11 mouse cellular contexts compared by ENCODE assay signal in the genomic region with DNA sequence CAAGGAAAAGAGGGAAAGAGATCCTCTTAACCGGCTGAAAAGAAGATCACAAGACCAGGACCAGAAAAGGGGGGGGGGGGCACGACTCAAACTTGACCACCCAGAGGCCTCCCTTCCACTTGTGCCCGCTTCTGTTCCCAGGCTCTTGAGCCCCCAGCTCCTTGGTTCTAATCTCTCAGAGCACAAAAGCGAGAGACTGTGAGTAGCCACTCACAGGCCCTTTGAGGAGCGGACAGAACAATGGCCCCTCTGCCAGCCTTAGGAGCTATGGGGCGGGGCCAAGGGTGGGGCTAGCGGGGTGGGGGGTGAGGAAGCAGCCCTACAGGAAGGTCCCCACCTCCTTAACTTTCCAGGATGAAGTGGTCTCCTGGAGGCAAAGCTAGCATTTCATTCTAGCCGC.
DNase-seq lines count a peak whose midpoint lies in the region; ATAC-seq and TF ChIP-seq lines count a peak whose summit lies in the region.
"Had no signal": no experiment of that assay in that cellular context is flagged by ENCODE, and none has a peak within 500 bp of the region (broad histone marks: within the 10 kb centered on the region; RNA-seq: fewer than 3 reads in every experiment).

No protein-coding gene starts in this region.

- no peak overlapping the region for H3K9ac ChIP-seq in hindbrain, embryonic 11.5 days (ENCODE audit: low read depth, low read length)
- H3K9ac ChIP-seq in hindbrain, embryonic 14.5 days, result no peak overlapping the region
- no peak overlapping the region for H3K9ac ChIP-seq in stomach, embryonic 16.5 days (ENCODE audit: low read length)
- no peak overlapping the region for H3K9ac ChIP-seq in stomach, postnatal 0 days (ENCODE audit: low read length)
- H3K9ac ChIP-seq in forebrain, embryonic 15.5 days (replicated peaks), result no peak overlapping the region

- no peak overlapping the region for H3K4me3 ChIP-seq in hindbrain, embryonic 11.5 days (ENCODE audit: low read depth, low read length)
- H3K4me3 ChIP-seq in hindbrain, embryonic 14.5 days (replicated peaks; ENCODE audit: low read length), result no peak overlapping the region
- H3K4me3 ChIP-seq in stomach, embryonic 16.5 days (replicated peaks; ENCODE audit: low read length), result no peak overlapping the region
- H3K4me3 ChIP-seq in stomach, postnatal 0 days (ENCODE audit: low read depth, low read length), result no peak overlapping the region
- H3K4me3 ChIP-seq in forebrain, embryonic 15.5 days, result no peak overlapping the region
- H3K4me3 ChIP-seq: erythroblast, embryonic 14.5 days had no signal

- H3K27ac ChIP-seq in hindbrain, embryonic 11.5 days (ENCODE audit: low read depth, low read length), result no peak overlapping the region
- no peak overlapping the region for H3K27ac ChIP-seq in hindbrain, embryonic 14.5 days
- no peak overlapping the region for H3K27ac ChIP-seq in stomach, embryonic 16.5 days (ENCODE audit: low read length)
- no peak overlapping the region for H3K27ac ChIP-seq in stomach, postnatal 0 days (replicated peaks)
- H3K27ac ChIP-seq in forebrain, embryonic 15.5 days (replicated peaks), result no peak overlapping the region

- peaks cover 6% of the 10 kb centered on the region; the same call in 1 of the 2 replicates for H3K4me1 ChIP-seq in hindbrain, embryonic 11.5 days (replicated peaks; ENCODE audit: control insufficient read depth, insufficient read depth, low read length)
- peaks cover 19% of the 10 kb centered on the region for H3K4me1 ChIP-seq in hindbrain, embryonic 14.5 days (replicated peaks; ENCODE audit: control insufficient read depth, insufficient read depth, low read length)
- H3K4me1 ChIP-seq in stomach, embryonic 16.5 days (ENCODE audit: control insufficient read depth, insufficient read depth, low read length), result no peaks in the 10 kb centered on the region
- no peaks in the 10 kb centered on the region for H3K4me1 ChIP-seq in stomach, postnatal 0 days (replicated peaks; ENCODE audit: control insufficient read depth, insufficient read depth)
- peaks cover 22% of the 10 kb centered on the region for H3K4me1 ChIP-seq in forebrain, embryonic 15.5 days

- no peaks in the 10 kb centered on the region for H3K9me3 ChIP-seq in hindbrain, embryonic 11.5 days (ENCODE audit: control insufficient read depth, low read length)
- H3K9me3 ChIP-seq in hindbrain, embryonic 14.5 days (ENCODE audit: control insufficient read depth, low read length), result no peaks in the 10 kb centered on the region
- H3K9me3 ChIP-seq in stomach, embryonic 16.5 days (replicated peaks; ENCODE audit: control insufficient read depth, low read length), result no peaks in the 10 kb centered on the region
- H3K9me3 ChIP-seq in stomach, postnatal 0 days (ENCODE audit: control insufficient read depth, low read length), result no peaks in the 10 kb centered on the region
- H3K9me3 ChIP-seq in forebrain, embryonic 15.5 days, result no peaks in the 10 kb centered on the region

- peak; percentile 56 for DNase-seq in hindbrain, embryonic 11.5 days (ENCODE audit: low spot score)
- DNase-seq in hindbrain, embryonic 14.5 days (ENCODE audit: low spot score), result no peak
- no peak for DNase-seq in stomach, postnatal 0 days (ENCODE audit: low spot score)
- no peak for DNase-seq in frontal cortex, postnatal 14 days (ENCODE audit: low spot score in 2 of 2)
- DNase-seq: cerebellum, adult 8-10 months; gastrocnemius, postnatal 25 days had no signal

- no peak for TF ChIP-seq EP300 in stomach, postnatal 0 days (optimal IDR thresholded peaks at IDR 0.05)

- peak; percentile 62 for ATAC-seq in hindbrain, embryonic 11.5 days (ENCODE audit: low FRiP score)
- no peak for ATAC-seq in hindbrain, embryonic 14.5 days (ENCODE audit: low FRiP score)
- no peak for ATAC-seq in stomach, embryonic 16.5 days (ENCODE audit: insufficient read depth, low FRiP score)
- no peak for ATAC-seq in stomach, postnatal 0 days (ENCODE audit: low FRiP score, low TSS enrichment)
- ATAC-seq in forebrain, embryonic 15.5 days (replicated peaks), result 0 out of 2 replicates have a peak, but pooled peaks have one; percentile 35
- no peak for ATAC-seq in activated CD4-positive, CD25-positive, alpha-beta regulatory T cell, adult 4 months

- no peaks in the 10 kb centered on the region for H3K36me3 ChIP-seq in hindbrain, embryonic 11.5 days (ENCODE audit: control insufficient read depth, insufficient read depth, low read length)
- no peaks in the 10 kb centered on the region for H3K36me3 ChIP-seq in hindbrain, embryonic 14.5 days (replicated peaks; ENCODE audit: control insufficient read depth, insufficient read depth)
- H3K36me3 ChIP-seq in stomach, embryonic 16.5 days (ENCODE audit: control insufficient read depth, insufficient read depth, low read length), result no peaks in the 10 kb centered on the region
- no peaks in the 10 kb centered on the region for H3K36me3 ChIP-seq in stomach, postnatal 0 days (ENCODE audit: control insufficient read depth, insufficient read depth, low read length)
- no peaks in the 10 kb centered on the region for H3K36me3 ChIP-seq in forebrain, embryonic 15.5 days

- H3K27me3 ChIP-seq in hindbrain, embryonic 11.5 days (ENCODE audit: control insufficient read depth, insufficient read depth, low read length), result 0 out of 2 replicates have a peak, but pooled peaks cover 2% of the 10 kb centered on the region
- peaks cover 11% of the 10 kb centered on the region; the same call in 1 of the 2 replicates for H3K27me3 ChIP-seq in hindbrain, embryonic 14.5 days (ENCODE audit: control insufficient read depth, insufficient read depth, low read length)
- no peaks in the 10 kb centered on the region for H3K27me3 ChIP-seq in stomach, embryonic 16.5 days (ENCODE audit: control insufficient read depth, insufficient read depth, low read length)
- no peaks in the 10 kb centered on the region for H3K27me3 ChIP-seq in stomach, postnatal 0 days (ENCODE audit: control insufficient read depth, insufficient read depth, low read length)
- peaks cover 12% of the 10 kb centered on the region; the same call in 1 of the 2 replicates for H3K27me3 ChIP-seq in forebrain, embryonic 15.5 days
- H3K27me3 ChIP-seq: CH12.LX had no signal

- H3K4me2 ChIP-seq in hindbrain, embryonic 11.5 days (replicated peaks; ENCODE audit: low read depth, low read length), result peak overlapping the region; percentile 17; the same call in 1 of the 2 replicates
- no peak overlapping the region for H3K4me2 ChIP-seq in hindbrain, embryonic 14.5 days (replicated peaks)
- H3K4me2 ChIP-seq in stomach, embryonic 16.5 days (ENCODE audit: low read depth, low read length), result 0 out of 2 replicates have a peak overlapping the region, but pooled peaks have one; percentile 9
- H3K4me2 ChIP-seq in stomach, postnatal 0 days (replicated peaks; ENCODE audit: low read depth), result no peak overlapping the region
- no peak overlapping the region for H3K4me2 ChIP-seq in forebrain, embryonic 15.5 days (replicated peaks)

- no peak for TF ChIP-seq CTCF in stomach, postnatal 0 days (IDR thresholded peaks at IDR 0.05; ENCODE audit: low read depth)

- WGBS in hindbrain, embryonic 11.5 days, result 17% methylated on average over 8 of the region's 8 CpGs
- 15% methylated on average over 8 of the region's 8 CpGs for WGBS in hindbrain, embryonic 14.5 days
- 38% methylated on average over 8 of the region's 8 CpGs for WGBS in stomach, embryonic 16.5 days
- 48% methylated on average over 8 of the region's 8 CpGs for WGBS in stomach, postnatal 0 days
- 11% methylated on average over 8 of the region's 8 CpGs for WGBS in forebrain, embryonic 15.5 days

Comparison
In these comparisons a context has a peak if more than half of its experiments do, and no peak if none do; other contexts are left out.
1. ATAC-seq: peak in hindbrain, embryonic 11.5 days (single experiment) and forebrain, embryonic 15.5 days (single experiment); none in hindbrain, embryonic 14.5 days (single experiment), stomach, embryonic 16.5 days (single experiment), stomach, postnatal 0 days (single experiment) and activated CD4-positive, CD25-positive, alpha-beta regulatory T cell, adult 4 months (single experiment).
2. H3K4me2 ChIP-seq: peak in hindbrain, embryonic 11.5 days (single experiment) and stomach, embryonic 16.5 days (single experiment); none in hindbrain, embryonic 14.5 days (single experiment), stomach, postnatal 0 days (single experiment) and forebrain, embryonic 15.5 days (single experiment).